Mouse (Mus musculus) olfactory bulb, adult 2 months (tissue): ENCODE results near the gene Camta2.

Experiments
- CTCF ChIP-seq: fragments of 200-500 bp; IDR thresholded peaks from 2 replicates; pipeline ENCODE4 v1.5.1; 2012; ENCODE audit warnings: low read depth, mild to moderate bottlenecking, low read length, moderate library complexity; ENCODE audit not compliant: insufficient read depth
- POLR2A ChIP-seq: fragments of 200-500 bp; IDR thresholded peaks from 2 replicates; pipeline ENCODE4 v1.6.1; 2012; ENCODE audit warnings: mild to moderate bottlenecking, low read depth, low read length, moderate library complexity; ENCODE audit not compliant: insufficient read depth

GRCm38 (mm10) chr11:70655571-70656455, 32.1 kb downstream of the Camta2 start:
- TF ChIP-seq CTCF, result no peak
- TF ChIP-seq POLR2A, result 0 out of 2 replicates have a peak, but pooled peaks have one; percentile 21
